Mouse (Mus musculus) left cerebral cortex, adult 18-20 months (tissue): Measurements from ENCODE around the gene Gm10840. TPM values are rescaled to one million over a fixed set of nuclear protein-coding genes. Genes with fewer than 3 reads are reported as not detected.
A peak's percentile ranks its signal among the peaks of the same experiment; 100 is the strongest.
"Not testable (repeated sequence)": the region's sequence is repeated elsewhere in the genome, so short reads cannot be mapped to it uniquely, and the experiment has no call there.

ENCODE experiments used
- DNase-seq, 2 experiments: peaks; one replicate each; pipeline ENCODE4 v3.0.0; 2021 to 2022; ENCODE audit warnings: low spot score in 2 of 2, mixed read lengths in 1 of 2
- long read RNA-seq, 2 experiments: library from polyadenylated mRNA; stranded (forward); transcript quantifications; one replicate each; pipeline ENCODE4 v2.0.0; 2021
- total RNA-seq, 2 experiments: library from RNA; stranded (reverse); gene quantifications; 2 replicates each; pipeline ENCODE4 v1.2.3; 2021

Gm10840 gene
- 1 to 10 TPM in 1 of 2 experiments, not detected in 1; 1.6 TPM for total RNA-seq
- long read RNA-seq, experiment 1 = 0 reads
- long read RNA-seq, experiment 2 = 0 reads

- peak; percentile 86 to 94 for DNase-seq
Measured at GRCm38 (mm10) chr11:106160841-106161721, at the start of gene Gm10840, which contains the start of gene Limd2. TSS of gene Gm10840 (plus strand) at chr11:106160850. TSS of gene Limd2 (minus strand) at chr11:106160860.

DNA sequence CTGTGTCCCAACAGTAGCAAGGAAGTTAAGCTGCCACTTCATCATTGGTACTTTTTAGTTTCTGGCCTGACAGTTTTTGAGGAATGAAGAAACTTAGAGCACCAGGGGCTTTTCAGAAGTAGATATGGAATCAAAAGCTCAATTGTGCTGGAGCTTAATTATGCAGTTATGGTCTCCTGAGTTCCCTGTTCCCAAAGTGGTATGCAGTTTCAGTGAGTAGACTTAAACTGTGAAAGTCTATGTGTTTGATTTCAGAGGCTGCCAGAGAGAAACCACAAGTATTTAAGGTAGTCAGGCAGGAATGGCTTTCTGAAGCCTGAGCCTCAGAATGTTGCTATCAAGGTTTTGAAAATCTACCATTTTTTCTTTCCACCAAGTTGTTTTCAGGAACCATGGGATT lies 49.0 kb upstream of the Gm10840 start:
- no peak for DNase-seq

DNA sequence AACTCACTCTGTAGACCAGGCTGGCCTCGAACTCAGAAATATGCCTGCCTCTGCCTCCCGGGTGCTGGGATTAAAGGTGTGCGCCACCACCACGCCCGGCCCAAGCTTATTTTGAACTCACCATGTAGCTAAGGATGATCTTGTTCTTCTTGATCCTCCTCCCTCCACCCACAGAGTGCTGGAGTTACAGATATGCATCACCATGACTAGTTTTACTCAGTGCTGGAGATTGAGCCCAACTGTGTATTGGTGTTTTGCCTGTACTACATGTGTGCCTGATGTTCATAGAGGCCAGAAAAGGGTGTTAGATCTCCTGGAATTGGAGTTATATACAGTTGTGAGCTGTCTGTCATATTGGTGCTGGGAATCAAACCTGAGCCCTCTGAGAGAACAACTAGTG lies 38.4 kb upstream of the Gm10840 start:
- DNase-seq = no peak

DNA sequence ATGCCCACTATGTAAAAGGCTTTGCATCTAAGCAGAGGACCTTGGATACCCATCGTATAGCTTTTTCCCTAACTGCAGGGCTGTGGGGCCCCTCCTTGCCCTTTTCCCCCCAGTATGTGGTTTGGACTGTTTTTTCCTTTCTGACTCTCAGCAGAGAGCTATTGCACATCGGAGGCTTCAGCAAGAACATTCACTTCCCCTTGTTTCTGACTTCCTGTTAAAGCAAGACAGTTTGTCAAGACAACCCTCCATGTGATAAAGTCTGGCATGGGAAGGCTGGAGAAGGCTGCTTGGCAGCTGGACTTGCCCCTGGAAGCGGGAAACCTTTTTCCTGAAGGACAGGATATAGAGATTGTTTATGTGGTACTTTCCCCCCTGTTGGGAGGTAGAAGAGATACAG lies 37.9 kb upstream of the Gm10840 start:
- no peak for DNase-seq

- no peak for DNase-seq
Measured at GRCm38 (mm10) chr11:106124784-106125183, 35.9 kb upstream of the Gm10840 start.

GRCm38 (mm10) chr11:106125827-106126226 lies 34.8 kb upstream of the Gm10840 start:
- DNase-seq = no peak

- DNase-seq = not testable (repeated sequence)
Measured at GRCm38 (mm10) chr11:106126727-106127373, 33.8 kb upstream of the Gm10840 start.

- no peak for DNase-seq
Measured at GRCm38 (mm10) chr11:106129477-106129876, 31.2 kb upstream of the Gm10840 start.

- no peak for DNase-seq
Measured at GRCm38 (mm10) chr11:106132516-106132915, 28.1 kb upstream of the Gm10840 start.

DNA sequence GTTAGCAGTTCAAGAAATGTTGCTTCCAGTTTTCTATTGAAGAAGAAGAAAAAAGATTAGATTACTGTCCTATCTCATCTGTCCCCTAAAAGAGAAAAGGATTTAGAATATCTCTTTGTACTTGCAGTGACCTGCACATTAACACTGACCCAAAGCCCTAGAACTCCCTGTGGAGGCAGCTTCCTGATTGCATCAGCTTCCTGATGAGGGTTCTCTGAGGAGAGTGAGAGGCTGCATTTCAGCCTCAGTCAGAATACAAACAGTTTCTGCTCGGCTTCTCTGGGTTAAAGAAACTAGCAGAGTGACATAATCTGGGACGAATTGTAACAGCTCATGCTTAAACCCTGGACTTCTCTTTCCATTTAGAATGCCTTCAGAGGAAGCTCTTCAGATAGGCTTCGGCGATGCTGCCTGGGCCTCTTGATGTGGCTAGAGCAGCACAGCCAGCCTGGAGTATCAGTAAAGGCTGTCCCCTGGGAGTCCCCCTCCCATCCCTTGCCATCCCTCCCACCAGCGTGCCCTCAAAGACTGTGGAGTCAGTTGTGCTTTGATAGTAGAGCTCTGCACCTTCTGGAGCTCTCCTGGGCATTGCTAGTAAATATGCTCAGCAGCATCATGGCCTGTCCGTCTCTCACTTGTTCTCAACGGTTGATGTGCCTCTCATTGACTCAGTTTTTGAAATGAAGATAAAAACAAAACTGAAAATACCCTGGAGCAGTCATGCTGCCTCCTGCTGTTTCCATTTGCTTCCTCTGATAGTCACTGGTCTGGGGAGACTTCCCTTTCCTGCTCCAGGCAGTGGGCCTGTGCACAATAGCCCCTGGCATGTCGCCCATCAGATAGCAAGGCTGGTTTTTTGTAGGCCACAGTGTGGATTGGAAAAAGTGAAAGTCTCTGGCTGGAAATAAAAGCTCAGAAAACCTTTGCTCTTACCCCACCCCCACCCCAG lies 25.8 kb upstream of the Gm10840 start:
- DNase-seq = no peak

- no peak for DNase-seq
Measured at GRCm38 (mm10) chr11:106151219-106151618, 9.4 kb upstream of the Gm10840 start.

DNA sequence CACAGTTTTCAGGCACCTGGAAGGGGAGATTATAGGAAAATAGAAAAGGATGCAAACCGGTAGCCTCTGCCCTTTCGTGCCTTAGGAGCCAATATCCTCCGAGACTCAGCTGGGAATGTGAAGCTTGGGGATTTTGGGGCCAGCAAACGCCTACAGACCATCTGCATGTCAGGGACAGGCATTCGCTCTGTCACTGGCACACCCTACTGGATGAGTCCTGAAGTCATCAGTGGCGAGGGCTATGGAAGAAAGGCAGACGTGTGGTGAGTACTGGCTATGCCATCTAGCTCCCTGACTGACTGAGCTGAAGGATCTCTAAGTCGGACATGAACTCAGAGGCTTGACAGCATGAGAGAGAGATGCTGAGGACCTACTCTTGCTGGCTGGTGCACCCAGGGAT lies 8.5 kb upstream of the Gm10840 start:
- peak; percentile 67 to 76 for DNase-seq

DNA sequence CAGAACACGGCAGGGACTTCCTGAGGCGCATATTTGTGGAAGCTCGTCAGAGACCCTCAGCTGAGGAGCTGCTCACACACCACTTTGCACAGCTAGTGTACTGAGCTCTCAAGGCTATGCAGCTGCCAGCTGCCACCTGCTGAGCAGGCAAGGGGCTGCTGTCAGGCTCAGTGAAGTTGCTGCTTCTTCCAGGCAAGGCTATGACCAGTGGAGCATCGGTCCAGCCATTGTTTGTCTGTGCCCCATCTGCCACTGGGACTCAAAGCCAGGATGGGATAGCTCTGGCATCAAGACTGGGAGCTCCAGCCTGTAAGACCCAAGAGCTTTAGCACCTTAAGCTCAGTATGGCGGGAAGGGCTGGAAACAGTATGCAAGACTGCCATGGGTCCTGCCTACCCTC lies 6.6 kb upstream of the Gm10840 start:
- DNase-seq = no peak

- DNase-seq = no peak
Measured at GRCm38 (mm10) chr11:106154770-106155169, 5.9 kb upstream of the Gm10840 start.

GRCm38 (mm10) chr11:106155761-106156160 lies 4.9 kb upstream of the Gm10840 start:
- DNase-seq = no peak

GRCm38 (mm10) chr11:106156257-106156656 lies 4.4 kb upstream of the Gm10840 start:
- no peak for DNase-seq

DNA sequence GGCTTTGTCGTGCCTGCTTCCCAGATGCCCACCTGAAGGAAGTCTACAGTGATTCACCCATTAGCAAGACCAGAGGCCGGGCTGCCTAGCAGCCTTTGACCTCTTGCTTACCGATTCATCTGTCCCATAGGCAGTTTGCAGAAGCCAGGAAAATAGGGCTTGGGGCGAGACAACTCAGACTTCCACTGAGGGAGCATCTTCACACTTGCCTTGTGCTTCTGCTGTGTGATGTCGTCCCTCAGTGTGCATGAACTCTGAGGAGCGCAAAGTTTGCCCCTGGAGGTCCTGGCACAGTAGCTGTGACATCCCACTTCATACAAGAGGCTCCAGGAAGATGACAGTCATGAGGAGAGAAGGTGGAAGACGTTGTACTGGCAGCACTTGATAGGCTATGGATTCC lies 3.5 kb upstream of the Gm10840 start:
- no peak for DNase-seq

- peak in 1 of 2 experiments; percentile 35 for DNase-seq
Measured at GRCm38 (mm10) chr11:106158081-106158929, 2.3 kb upstream of the Gm10840 start.

- DNase-seq = no peak
Measured at GRCm38 (mm10) chr11:106158930-106159215, 1.8 kb upstream of the Gm10840 start.

GRCm38 (mm10) chr11:106159216-106159920 lies 1.3 kb upstream of the Gm10840 start:
- DNase-seq = peak in 1 of 2 experiments; percentile 39
